Mouse (Mus musculus) midbrain, embryonic 11.5 days (tissue): ENCODE data around the gene Ror2. TPM values are rescaled to one million over a fixed set of nuclear protein-coding genes. Genes with fewer than 3 reads are reported as not detected.

Experiments used
- ATAC-seq: fragments of 200-750 bp; cut with Nextera tagmentation; 2 replicates; pipeline ENCODE4 v1.8.0; 2017; ENCODE audit warnings: moderate TSS enrichment, moderate library complexity; ENCODE audit not compliant: low FRiP score
- DNase-seq: peaks from one replicate; pipeline ENCODE4 v3.0.0; 2015; ENCODE audit warnings: low spot score; ENCODE audit errors: missing footprints
- H3K27ac ChIP-seq: fragments of 300-500 bp; sonication (generic); 2 replicates; pipeline ENCODE4 v1.5.1; 2014; ENCODE audit warnings: low read depth, low read length
- H3K27me3 ChIP-seq: fragments of 300-500 bp; sonication (generic); 2 replicates; pipeline ENCODE4 v1.6.1; 2014; ENCODE audit warnings: mild to moderate bottlenecking, low read length, moderate library complexity, mixed read lengths; ENCODE audit not compliant: control insufficient read depth, insufficient read depth
- H3K36me3 ChIP-seq: fragments of 300-500 bp; sonication (generic); 2 replicates; pipeline ENCODE4 v1.6.1; 2014; ENCODE audit warnings: mild to moderate bottlenecking, low read length, moderate library complexity, mixed read lengths; ENCODE audit not compliant: control insufficient read depth, insufficient read depth
- H3K4me1 ChIP-seq: fragments of 300-500 bp; sonication (generic); 2 replicates; pipeline ENCODE4 v1.6.1; 2014; ENCODE audit warnings: low read length; ENCODE audit not compliant: control insufficient read depth, insufficient read depth
- H3K4me2 ChIP-seq: fragments of 300-500 bp; sonication (generic); 2 replicates; pipeline ENCODE4 v1.6.1; 2014; ENCODE audit warnings: mild to moderate bottlenecking, moderate library complexity
- H3K4me3 ChIP-seq: fragments of 300-500 bp; sonication (generic); 2 replicates; pipeline ENCODE4 v1.5.1; 2014; ENCODE audit warnings: low read depth, low read length
- H3K9ac ChIP-seq: fragments of 300-500 bp; sonication (generic); 2 replicates; pipeline ENCODE4 v1.6.1; 2014; ENCODE audit warnings: low read length
- H3K9me3 ChIP-seq: fragments of 300-500 bp; sonication (generic); 2 replicates; pipeline ENCODE4 v1.6.1; 2016; ENCODE audit warnings: low read length; ENCODE audit not compliant: control insufficient read depth
- WGBS: fragments of 180-500 bp; shearing (Covaris S2); extraction: QIAGEN DNeasy Blood & Tissue Kit; methylation state at CpG from one replicate; pipeline ENCODE4 v1.1.7; 2014; 5-methylcytosine and 5-hydroxymethylcytosine counted together
- polyA plus RNA-seq: library from polyadenylated mRNA; unstranded; fragments of >200 nt; fragmentation: Nextera tagmentation; extraction: Ambion mirVana; gene quantifications from 2 replicates; pipeline ENCODE4 v1.2.1, GENCODE M21; 2014

Gene Ror2
- polyA plus RNA-seq, 1 experiment from 2014 or later, result 4.8 TPM

DNA sequence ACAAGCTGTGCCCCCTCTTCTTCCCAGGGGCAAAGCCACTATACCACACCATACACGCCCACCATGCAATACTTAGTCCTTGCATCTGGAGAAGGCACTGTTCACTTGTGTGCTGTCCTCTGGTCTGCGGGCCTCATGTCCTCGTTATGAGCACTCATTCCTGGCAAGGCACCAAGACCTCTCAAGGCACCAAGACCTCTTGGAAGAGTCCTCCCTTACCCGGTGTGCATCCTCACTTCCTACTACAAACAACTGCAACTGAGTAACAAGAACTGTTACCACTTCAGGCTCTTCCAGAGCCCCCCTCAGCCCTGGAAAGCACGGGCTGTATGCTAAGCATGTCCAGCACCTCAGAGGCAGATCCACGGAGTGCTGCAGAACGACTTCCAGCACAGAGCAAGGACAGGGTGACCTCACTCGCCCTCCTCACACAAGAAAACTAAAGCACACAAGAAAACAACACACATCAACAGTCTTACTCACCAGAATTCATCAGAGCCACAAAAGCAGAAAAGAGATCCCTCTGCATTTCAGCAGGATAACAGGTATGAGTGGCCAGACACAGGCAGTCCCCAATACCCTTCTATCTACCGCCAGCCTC is 127.4 kb downstream of the Ror2 start:
- ATAC-seq, result no peak
- H3K9me3 ChIP-seq, result no peaks in the 10 kb centered on the region
- H3K9ac ChIP-seq, result no peak overlapping the region
- DNase-seq, result no peak
- H3K4me3 ChIP-seq, result no peak overlapping the region
- no peak overlapping the region for H3K4me2 ChIP-seq
- WGBS, result 87% methylated on average over 9 of the region's 9 CpGs
- H3K27me3 ChIP-seq, result no peaks in the 10 kb centered on the region
- no peak overlapping the region for H3K27ac ChIP-seq
- no peaks in the 10 kb centered on the region for H3K36me3 ChIP-seq
- H3K4me1 ChIP-seq, result no peaks in the 10 kb centered on the region

DNA sequence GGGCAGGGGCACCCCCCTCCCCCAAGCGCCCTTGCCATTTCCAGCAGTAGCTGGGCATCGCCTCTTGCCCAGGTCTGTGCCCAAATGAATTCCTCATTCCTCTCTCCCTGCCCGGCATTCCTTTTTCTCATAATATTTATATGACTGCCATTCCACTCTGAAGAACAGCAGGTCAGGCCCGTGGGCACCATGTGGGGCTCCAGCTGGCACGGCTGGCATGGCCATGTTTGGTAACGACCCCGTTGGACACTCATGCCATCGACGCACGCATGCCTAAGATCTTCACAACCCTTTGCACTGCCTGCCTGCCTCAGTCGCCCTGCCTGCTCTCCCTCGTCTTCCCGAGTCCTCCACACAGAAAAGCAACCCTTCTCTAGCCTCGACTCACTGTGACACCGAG is 129.0 kb downstream of the Ror2 start:
- no peaks in the 10 kb centered on the region for H3K36me3 ChIP-seq
- H3K4me1 ChIP-seq, result no peaks in the 10 kb centered on the region
- no peak overlapping the region for H3K4me3 ChIP-seq
- ATAC-seq, result no peak
- 91% methylated on average over 15 of the region's 15 CpGs for WGBS
- H3K9me3 ChIP-seq, result no peaks in the 10 kb centered on the region
- H3K27me3 ChIP-seq, result no peaks in the 10 kb centered on the region
- no peak overlapping the region for H3K27ac ChIP-seq
- no peak for DNase-seq
- no peak overlapping the region for H3K4me2 ChIP-seq
- H3K9ac ChIP-seq, result no peak overlapping the region

DNA sequence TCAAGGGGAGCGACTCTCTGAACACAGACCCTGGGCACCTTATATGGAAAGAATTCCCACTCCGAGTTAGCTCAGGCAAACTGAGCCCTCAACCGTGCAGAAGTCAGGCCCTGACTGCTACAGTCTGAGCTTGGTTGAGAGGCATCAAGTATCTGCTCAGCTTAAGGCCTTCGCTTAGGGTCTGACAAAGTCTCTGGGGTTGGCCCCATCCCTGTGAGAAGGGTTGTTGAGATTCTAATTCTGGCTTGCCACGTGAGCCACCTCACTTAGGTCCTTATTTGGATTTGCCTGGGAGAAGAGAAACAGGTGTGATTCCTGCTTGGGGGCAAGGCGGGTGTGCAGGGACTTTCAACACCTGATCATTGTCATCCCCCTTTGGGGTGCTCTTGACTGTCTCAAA is 129.6 kb downstream of the Ror2 start:
- H3K27me3 ChIP-seq, result no peaks in the 10 kb centered on the region
- H3K4me3 ChIP-seq, result no peak overlapping the region
- no peak overlapping the region for H3K4me2 ChIP-seq
- no peak overlapping the region for H3K9ac ChIP-seq
- H3K27ac ChIP-seq, result no peak overlapping the region
- no peak for DNase-seq
- H3K36me3 ChIP-seq, result no peaks in the 10 kb centered on the region
- no peaks in the 10 kb centered on the region for H3K4me1 ChIP-seq
- no peak for ATAC-seq
- no peaks in the 10 kb centered on the region for H3K9me3 ChIP-seq
- 85% methylated on average over 6 of the region's 6 CpGs for WGBS

DNA sequence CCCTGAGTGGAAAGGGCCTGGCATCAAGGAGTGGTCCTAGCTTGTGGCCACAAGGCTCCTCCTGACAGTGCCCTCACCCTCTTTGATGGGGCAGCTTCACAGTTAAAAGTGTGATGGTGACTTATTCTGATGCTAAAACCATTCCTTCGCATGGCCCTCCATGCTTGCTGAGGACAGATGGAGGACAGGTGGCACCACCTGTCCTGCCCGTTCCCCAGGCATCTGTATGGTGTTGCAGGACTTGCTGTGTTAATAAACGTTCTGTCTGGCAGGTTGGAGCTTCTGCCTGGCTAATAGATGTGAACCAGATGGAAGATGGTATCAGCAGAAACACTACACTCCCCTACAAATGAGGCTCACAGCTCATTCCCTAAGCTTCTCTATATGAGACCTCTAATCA is 140.4 kb downstream of the Ror2 start:
- DNase-seq (no peak), ATAC-seq (no peak)
- no peaks in the 10 kb centered on the region for H3K36me3 ChIP-seq
- 90% methylated on average over 3 of the region's 3 CpGs for WGBS
- H3K27me3 ChIP-seq, result no peaks in the 10 kb centered on the region
- H3K9me3 ChIP-seq, result no peaks in the 10 kb centered on the region
- peaks cover 4% of the 10 kb centered on the region; the same call in 1 of the 2 replicates for H3K4me1 ChIP-seq
- H3K4me2 ChIP-seq, result no peak overlapping the region
- no peak overlapping the region for H3K27ac ChIP-seq
- no peak overlapping the region for H3K9ac ChIP-seq
- H3K4me3 ChIP-seq, result no peak overlapping the region

DNA sequence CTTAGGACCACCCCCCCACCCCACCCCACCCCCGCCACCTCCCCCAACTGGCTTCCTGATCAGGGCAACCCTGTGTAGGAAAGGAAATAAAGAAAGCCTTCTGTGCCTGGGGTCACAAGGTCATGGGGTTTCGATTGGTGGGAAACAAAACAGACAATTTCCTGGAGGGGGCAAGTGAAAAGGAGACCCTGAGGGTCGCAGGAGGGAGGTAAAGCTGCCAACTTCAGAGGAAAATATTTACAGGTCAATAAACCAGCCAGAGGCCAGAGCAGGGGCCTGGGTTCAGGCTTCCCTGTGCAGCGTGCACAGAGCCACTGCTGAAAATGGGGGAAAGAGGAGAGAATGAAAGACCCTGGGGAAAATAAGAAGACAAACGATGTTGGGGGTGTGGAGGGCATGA is 142.8 kb downstream of the Ror2 start:
- Histone ChIP-seq H3K9me3 (no peaks in the 10 kb centered on the region; the same call in 1 of the 2 replicates), H3K4me2 (no peak overlapping the region), H3K27ac (no peak overlapping the region), H3K36me3 (no peaks in the 10 kb centered on the region), H3K4me1 (peaks cover 4% of the 10 kb centered on the region; the same call in 1 of the 2 replicates), H3K9ac (no peak overlapping the region), H3K4me3 (no peak overlapping the region), H3K27me3 (no peaks in the 10 kb centered on the region)
- WGBS, result 6% methylated on average over 5 of the region's 5 CpGs
- DNase-seq (no peak), ATAC-seq (no peak)

DNA sequence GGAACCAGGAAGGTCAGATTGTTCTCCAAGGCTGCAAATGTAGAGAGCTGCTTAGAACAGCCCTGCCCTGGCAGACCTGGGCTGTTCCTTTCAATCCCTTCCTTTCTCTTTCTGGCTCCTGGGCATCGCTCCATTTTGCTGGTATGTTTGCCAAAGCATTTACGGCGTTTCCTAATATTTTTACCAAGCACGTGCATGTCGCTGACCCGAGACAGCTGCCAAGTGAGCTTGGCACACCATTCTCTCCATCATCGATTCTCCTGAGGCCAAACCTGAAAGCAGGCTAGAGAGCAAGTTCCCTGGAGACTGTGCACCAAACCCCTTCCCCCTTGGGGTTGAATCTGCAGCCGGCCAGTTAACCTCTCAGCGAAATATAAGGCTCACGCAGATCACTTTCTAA is 143.7 kb downstream of the Ror2 start:
- Histone ChIP-seq H3K27me3 (no peaks in the 10 kb centered on the region), H3K9ac (no peak overlapping the region), H3K9me3 (no peaks in the 10 kb centered on the region; the same call in 1 of the 2 replicates), H3K4me3 (no peak overlapping the region), H3K4me1 (peaks cover 4% of the 10 kb centered on the region; the same call in 1 of the 2 replicates), H3K27ac (no peak overlapping the region), H3K36me3 (no peaks in the 10 kb centered on the region), H3K4me2 (no peak overlapping the region)
- ATAC-seq (no peak), DNase-seq (no peak)
- 92% methylated on average over 10 of the region's 10 CpGs for WGBS

DNA sequence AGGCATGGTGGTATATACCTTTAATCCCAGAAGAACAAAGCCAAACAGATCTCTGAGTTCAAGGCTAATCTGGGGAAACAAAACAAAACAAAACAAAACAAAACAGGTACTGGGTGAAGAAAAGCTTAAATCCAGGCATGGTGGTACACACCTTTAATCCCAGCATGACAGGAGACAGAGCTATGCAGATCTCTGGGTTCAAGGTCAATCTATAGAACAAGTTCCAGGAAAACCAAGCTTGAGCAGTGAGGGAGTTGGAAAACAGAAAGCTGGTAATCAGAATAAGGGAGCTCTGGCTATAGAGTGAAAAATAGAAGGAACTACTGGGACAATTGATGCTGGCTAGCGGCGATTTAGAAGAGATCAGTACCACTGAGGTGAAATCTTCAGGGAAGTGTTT is 145.6 kb downstream of the Ror2 start:
- peaks cover 4% of the 10 kb centered on the region; the same call in 1 of the 2 replicates for H3K4me1 ChIP-seq
- no peaks in the 10 kb centered on the region for H3K27me3 ChIP-seq
- H3K36me3 ChIP-seq, result no peaks in the 10 kb centered on the region
- no peak overlapping the region for H3K4me3 ChIP-seq
- H3K9ac ChIP-seq, result no peak overlapping the region
- no peak overlapping the region for H3K4me2 ChIP-seq
- no peaks in the 10 kb centered on the region; the same call in 1 of the 2 replicates for H3K9me3 ChIP-seq
- DNase-seq (no peak), ATAC-seq (no peak)
- WGBS, result 78% methylated on average over 2 of the region's 2 CpGs
- no peak overlapping the region for H3K27ac ChIP-seq

DNA sequence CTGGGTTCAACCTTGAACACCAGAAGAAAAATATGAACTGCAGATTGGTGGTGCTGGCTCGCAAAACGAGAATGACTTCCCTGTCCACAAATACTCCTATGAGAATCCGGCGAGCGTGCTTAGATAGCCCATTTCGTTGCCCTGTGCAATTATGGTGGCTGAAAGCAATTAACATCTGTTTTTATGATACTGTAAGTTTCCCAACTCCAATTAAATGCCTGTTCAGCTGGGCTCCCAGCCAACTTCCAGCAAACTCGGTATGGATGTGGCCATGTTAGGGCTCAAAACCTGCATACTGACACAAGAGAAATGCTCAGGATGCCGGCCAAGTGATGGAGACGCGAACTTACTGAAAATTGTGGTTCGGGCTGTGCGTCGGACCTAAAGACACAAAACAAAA is 155.4 kb downstream of the Ror2 start:
- H3K27ac ChIP-seq, result no peak overlapping the region
- ATAC-seq (no peak), DNase-seq (no peak)
- H3K4me2 ChIP-seq, result no peak overlapping the region
- WGBS, result 95% methylated on average over 13 of the region's 13 CpGs
- H3K4me1 ChIP-seq, result no peaks in the 10 kb centered on the region
- no peaks in the 10 kb centered on the region for H3K9me3 ChIP-seq
- H3K9ac ChIP-seq, result no peak overlapping the region
- H3K4me3 ChIP-seq, result no peak overlapping the region
- no peaks in the 10 kb centered on the region for H3K27me3 ChIP-seq
- no peaks in the 10 kb centered on the region for H3K36me3 ChIP-seq

DNA sequence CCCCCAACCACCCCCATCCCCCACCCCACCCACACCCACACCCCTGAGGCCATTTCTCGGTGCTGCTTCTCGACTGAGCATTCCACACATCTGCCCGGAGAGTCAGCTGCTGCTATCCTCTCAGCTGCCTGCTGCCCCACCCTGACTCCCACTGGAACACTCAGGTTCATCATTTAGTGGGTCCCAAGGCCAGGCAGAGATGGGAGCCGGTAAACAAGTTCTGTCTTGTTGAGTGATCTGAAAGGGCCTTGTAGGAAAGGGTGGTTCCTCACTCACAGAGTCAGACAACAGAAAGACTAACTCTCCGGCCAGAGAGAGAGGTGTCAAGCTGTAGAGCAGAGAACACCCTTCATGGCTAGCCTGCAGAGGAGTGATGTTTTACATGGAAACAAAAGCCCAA is 155.9 kb downstream of the Ror2 start:
- H3K9ac ChIP-seq, result no peak overlapping the region
- no peak overlapping the region for H3K27ac ChIP-seq
- H3K4me3 ChIP-seq, result no peak overlapping the region
- no peak for ATAC-seq
- DNase-seq, result no peak
- no peaks in the 10 kb centered on the region for H3K27me3 ChIP-seq
- WGBS, result 88% methylated on average over 5 of the region's 5 CpGs
- H3K4me1 ChIP-seq, result no peaks in the 10 kb centered on the region
- H3K36me3 ChIP-seq, result no peaks in the 10 kb centered on the region
- no peaks in the 10 kb centered on the region for H3K9me3 ChIP-seq
- H3K4me2 ChIP-seq, result no peak overlapping the region
